ENCODE assay signal across 16 mouse cellular contexts in the genomic region with DNA sequence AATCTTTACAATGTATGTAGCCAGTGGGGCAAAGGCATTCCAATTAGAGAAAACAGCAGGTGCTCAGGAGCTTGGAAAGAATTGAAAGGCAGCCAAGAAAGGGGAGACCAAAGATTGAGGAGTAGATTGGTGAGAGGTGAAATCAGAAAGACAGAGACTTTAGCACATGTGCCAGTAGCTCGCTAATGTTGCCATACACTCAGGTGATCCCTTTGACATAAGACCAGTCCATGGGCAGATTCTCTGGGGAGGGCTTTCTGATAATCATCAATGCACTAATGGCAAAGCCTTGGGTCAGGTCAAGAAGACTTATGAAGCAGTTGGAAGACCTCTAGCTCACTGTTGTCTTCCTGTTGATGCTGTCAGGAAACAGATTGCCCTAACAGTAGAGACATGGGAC. TPM values are rescaled to one million over a fixed set of nuclear protein-coding genes. Genes with fewer than 3 reads are reported as not detected.
"Had no signal": no experiment of that assay in that cellular context is flagged by ENCODE, and none has a peak within 500 bp of the region (broad histone marks: within the 10 kb centered on the region; RNA-seq: fewer than 3 reads in every experiment).

No protein-coding gene starts in this region.

- ATAC-seq: midbrain, embryonic 13.5 days had no signal

- H3K9me3 ChIP-seq: kidney, embryonic 15.5 days; limb, embryonic 13.5 days; midbrain, embryonic 13.5 days; neural tube, embryonic 12.5 days had no signal

- H3K27me3 ChIP-seq: kidney, embryonic 15.5 days; limb, embryonic 13.5 days; midbrain, embryonic 13.5 days; neural tube, embryonic 12.5 days had no signal

- H3K4me2 ChIP-seq: kidney, embryonic 15.5 days; limb, embryonic 13.5 days; midbrain, embryonic 13.5 days; neural tube, embryonic 12.5 days had no signal

- H3K4me1 ChIP-seq: kidney, embryonic 15.5 days; limb, embryonic 13.5 days; midbrain, embryonic 13.5 days; neural tube, embryonic 12.5 days had no signal

- DNase-seq: kidney, postnatal 25 days; left cerebral cortex, postnatal 4 days; lung, adult 18-20 months; right cerebral cortex, postnatal 4 days; spleen, adult 18-20 months; thymus, adult 18-20 months; thymus, postnatal 14 days had no signal

- H3K9ac ChIP-seq: kidney, embryonic 15.5 days; limb, embryonic 13.5 days; liver, embryonic 14.5 days; midbrain, embryonic 13.5 days; neural tube, embryonic 12.5 days had no signal

- H3K4me3 ChIP-seq: kidney, embryonic 15.5 days; limb, embryonic 13.5 days; midbrain, embryonic 13.5 days; neural tube, embryonic 12.5 days had no signal

- H3K27ac ChIP-seq: kidney, embryonic 15.5 days; limb, embryonic 13.5 days; liver, embryonic 14.5 days; midbrain, embryonic 13.5 days; neural tube, embryonic 12.5 days had no signal

- H3K36me3 ChIP-seq: kidney, embryonic 15.5 days; limb, embryonic 13.5 days; midbrain, embryonic 13.5 days; neural tube, embryonic 12.5 days had no signal

RNA-seq across cellular contexts. Expression of a gene that starts 0.7 kb away (rescaled TPM):
- total RNA-seq: left cerebral cortex, postnatal 10 days; liver, adult 2 months; monocyte, adult 5-6 weeks; neutrophil, adult 5-6 weeks had no signal
- polyA plus RNA-seq: kidney, embryonic 15.5 days; limb, embryonic 13.5 days; liver, adult 2 months; liver, embryonic 14.5 days; neural tube, embryonic 12.5 days had no signal
